Mouse (Mus musculus): ENCODE data around the gene Oit1.

DNA sequence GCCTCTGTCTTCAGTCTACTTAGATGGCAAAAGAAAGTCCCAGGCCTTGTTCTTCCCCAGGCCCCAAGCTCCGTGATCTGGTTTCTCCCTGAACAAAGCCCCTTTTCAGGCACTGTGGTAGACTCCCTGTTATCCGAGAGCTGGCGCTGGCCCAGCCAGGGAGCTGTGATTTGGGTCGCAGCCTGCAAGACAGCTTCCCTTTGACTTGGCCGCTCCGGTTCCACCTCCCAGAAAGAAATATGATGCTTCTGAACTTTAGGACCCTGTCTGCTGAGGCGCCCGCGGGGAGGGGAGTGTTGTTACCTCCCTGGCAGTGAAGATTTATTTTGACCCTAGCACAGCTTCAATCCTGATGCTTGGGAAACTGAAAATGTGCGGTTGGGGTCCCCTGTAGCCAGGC is 42.6 kb downstream of the Oit1 start:
- TF ChIP-seq CTCF (IDR thresholded peaks at IDR 0.05; ENCODE audit: low read depth, low read length) = no peak
- TF ChIP-seq GATA1 (IDR thresholded peaks at IDR 0.05; ENCODE audit: borderline replicate concordance, low read length) = no peak
